Mouse (Mus musculus) kidney, postnatal 0 days (tissue): ENCODE measurements around the gene Mlip. TPM values are rescaled to one million over a fixed set of nuclear protein-coding genes. Genes with fewer than 3 reads are reported as not detected.

Experiments used
- ATAC-seq: fragments of 200-750 bp; cut with Nextera tagmentation; replicated peaks from 2 replicates; pipeline ENCODE4 v1.8.0; 2017; ENCODE audit warnings: low read depth, moderate number of reproducible peaks, moderate TSS enrichment, moderate library complexity; ENCODE audit not compliant: low FRiP score
- DNase-seq: peaks from one replicate; pipeline ENCODE4 v3.0.0-alpha.2; 2016; ENCODE audit warnings: low spot score
- H3K27ac ChIP-seq: fragments of 300-500 bp; sonication (generic); 2 replicates; pipeline ENCODE4 v1.5.1; 2014; ENCODE audit warnings: mild to moderate bottlenecking
- H3K27me3 ChIP-seq: fragments of 300-500 bp; sonication (generic); 2 replicates; pipeline ENCODE4 v1.6.1; 2014; ENCODE audit warnings: low read length, mixed read lengths; ENCODE audit not compliant: insufficient read depth
- H3K36me3 ChIP-seq: fragments of 300-500 bp; sonication (generic); 2 replicates; pipeline ENCODE4 v1.6.1; 2014; ENCODE audit warnings: low read length, mixed read lengths; ENCODE audit not compliant: insufficient read depth
- H3K4me1 ChIP-seq: fragments of 300-500 bp; sonication (generic); replicated peaks from 2 replicates; pipeline ENCODE4 v1.6.1; 2014; ENCODE audit warnings: antibody characterized with exemption, low read length, mixed read lengths; ENCODE audit not compliant: insufficient read depth
- H3K4me2 ChIP-seq: fragments of 300-500 bp; sonication (generic); 2 replicates; pipeline ENCODE4 v1.6.1; 2014; ENCODE audit warnings: mild to moderate bottlenecking, low read length, moderate library complexity, mixed read lengths
- H3K4me3 ChIP-seq: fragments of 300-500 bp; sonication (generic); replicated peaks from 2 replicates; pipeline ENCODE4 v1.5.1; 2014; ENCODE audit warnings: low read depth, low read length
- H3K9ac ChIP-seq: fragments of 300-500 bp; sonication (generic); 2 replicates; pipeline ENCODE4 v1.6.1; 2014; ENCODE audit warnings: low read depth, low read length
- H3K9me3 ChIP-seq: fragments of 300-500 bp; sonication (generic); replicated peaks from 2 replicates; pipeline ENCODE4 v1.6.1; 2016; ENCODE audit warnings: low read length, inconsistent platforms, mixed read lengths
- CTCF ChIP-seq: IDR thresholded peaks from 2 replicates; pipeline ENCODE4 v1.5.1; 2016; ENCODE audit warnings: antibody characterized with exemption, low read depth, mild to moderate bottlenecking, moderate library complexity
- WGBS: fragments of 180-500 bp; shearing (Covaris S2); extraction: QIAGEN DNeasy Blood & Tissue Kit; methylation state at CpG from one replicate; pipeline ENCODE4 v1.1.7; 2014; 5-methylcytosine and 5-hydroxymethylcytosine counted together
- polyA plus RNA-seq: library from polyadenylated mRNA; unstranded; fragments of >200 nt; fragmentation: Nextera tagmentation; extraction: Ambion mirVana; gene quantifications from 2 replicates; pipeline ENCODE4 v1.2.1, GENCODE M21; 2015

Mlip gene
- 0.12 and 0.23 TPM in 2 replicates for polyA plus RNA-seq

- no peak for TF ChIP-seq CTCF
- Histone ChIP-seq H3K9me3 (no peaks in the 10 kb centered on the region), H3K9ac (no peak within 1 kb of the TSS), H3K27me3 (no peaks in the 10 kb centered on the region), H3K4me2 (no peak within 1 kb of the TSS), H3K4me3 (no peak within 1 kb of the TSS), H3K27ac (no peak within 1 kb of the TSS), H3K36me3 (no peaks in the 10 kb centered on the region), H3K4me1 (no peaks in the 10 kb centered on the region)
- DNase-seq (no peak), ATAC-seq (no peak)
- WGBS = 72% methylated on average over 14 of the region's 14 CpGs
Measured at GRCm38 (mm10) chr9:77352432-77353175, at the start of gene Mlip. Gene Mlip, minus strand, starts transcription at chr9:77352969.

GRCm38 (mm10) chr9:77399801-77400200 lies 47.0 kb upstream of the Mlip start:
- Histone ChIP-seq H3K4me2 (no peak overlapping the region), H3K4me1 (no peaks in the 10 kb centered on the region), H3K9ac (no peak overlapping the region), H3K9me3 (no peaks in the 10 kb centered on the region), H3K27ac (no peak overlapping the region), H3K27me3 (no peaks in the 10 kb centered on the region), H3K4me3 (no peak overlapping the region), H3K36me3 (no peaks in the 10 kb centered on the region)
- ATAC-seq (no peak), DNase-seq (no peak)
- TF ChIP-seq CTCF = no peak
- 86% methylated on average over 5 of the region's 5 CpGs for WGBS

GRCm38 (mm10) chr9:77398856-77399631 lies 46.3 kb upstream of the Mlip start:
- no peak overlapping the region for H3K4me3 ChIP-seq
- H3K36me3 ChIP-seq = no peaks in the 10 kb centered on the region
- H3K27ac ChIP-seq = no peak overlapping the region
- H3K4me2 ChIP-seq = no peak overlapping the region
- H3K9ac ChIP-seq = no peak overlapping the region
- 66% methylated on average over 13 of the region's 13 CpGs for WGBS
- H3K27me3 ChIP-seq = no peaks in the 10 kb centered on the region
- no peaks in the 10 kb centered on the region for H3K4me1 ChIP-seq
- H3K9me3 ChIP-seq = no peaks in the 10 kb centered on the region
- no peak for TF ChIP-seq CTCF
- ATAC-seq (no peak), DNase-seq (no peak)

DNA sequence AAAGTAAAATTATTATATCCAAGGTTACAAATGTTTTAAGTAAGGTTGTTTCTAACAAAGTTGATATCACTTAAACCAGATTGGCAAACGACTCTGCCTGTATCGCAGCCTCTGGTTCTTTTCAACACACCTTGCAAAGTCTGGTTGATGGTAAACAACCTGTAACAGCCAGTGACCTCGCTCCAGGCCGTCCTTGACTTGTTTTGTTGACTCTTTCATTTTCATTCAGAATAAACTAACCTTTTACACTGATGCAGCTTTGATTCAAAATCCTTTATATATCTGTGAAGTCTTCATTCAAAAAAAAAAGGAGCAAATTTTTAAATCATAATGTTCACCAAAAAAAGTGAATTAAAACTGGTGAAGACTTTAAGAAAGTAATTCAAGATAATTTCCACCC lies 44.3 kb upstream of the Mlip start:
- no peak overlapping the region for H3K4me2 ChIP-seq
- no peak overlapping the region for H3K27ac ChIP-seq
- DNase-seq (no peak), ATAC-seq (no peak)
- no peak overlapping the region for H3K9ac ChIP-seq
- TF ChIP-seq CTCF = no peak
- no peak overlapping the region for H3K4me3 ChIP-seq
- 63% methylated on average over 4 of the region's 4 CpGs for WGBS
- H3K9me3 ChIP-seq = no peaks in the 10 kb centered on the region
- no peaks in the 10 kb centered on the region for H3K27me3 ChIP-seq
- H3K36me3 ChIP-seq = no peaks in the 10 kb centered on the region
- no peaks in the 10 kb centered on the region for H3K4me1 ChIP-seq

DNA sequence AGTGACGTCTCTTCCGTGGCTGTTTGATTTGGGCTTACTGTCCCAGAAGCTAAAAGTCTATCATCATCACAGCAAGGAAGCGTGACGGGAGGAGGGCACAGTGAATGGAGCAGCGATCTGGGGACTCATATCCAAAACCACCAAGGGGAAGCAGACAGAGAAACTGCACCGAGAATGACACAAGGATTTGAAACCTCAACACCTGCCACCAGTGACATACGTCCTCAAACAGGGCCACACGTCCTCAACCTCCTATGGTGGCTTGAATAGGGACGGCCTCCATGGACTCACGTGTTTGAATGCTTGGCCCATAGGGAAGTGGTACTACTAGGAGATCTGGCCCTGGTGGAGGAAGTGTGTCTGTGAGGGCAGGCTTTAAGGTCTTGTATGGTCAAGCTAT lies 38.5 kb upstream of the Mlip start:
- TF ChIP-seq CTCF = no peak
- Histone ChIP-seq H3K36me3 (no peaks in the 10 kb centered on the region), H3K4me1 (no peaks in the 10 kb centered on the region), H3K4me2 (no peak overlapping the region), H3K27me3 (no peaks in the 10 kb centered on the region), H3K9ac (no peak overlapping the region), H3K27ac (no peak overlapping the region), H3K4me3 (no peak overlapping the region), H3K9me3 (no peaks in the 10 kb centered on the region)
- WGBS = 93% methylated on average over 10 of the region's 10 CpGs
- DNase-seq = no peak
- ATAC-seq = no peak

- DNase-seq (no peak), ATAC-seq (no peak)
- TF ChIP-seq CTCF = no peak
- Histone ChIP-seq H3K9ac (no peak overlapping the region), H3K27me3 (no peaks in the 10 kb centered on the region), H3K36me3 (no peaks in the 10 kb centered on the region), H3K4me1 (no peaks in the 10 kb centered on the region), H3K9me3 (no peaks in the 10 kb centered on the region), H3K4me2 (no peak overlapping the region), H3K4me3 (no peak overlapping the region), H3K27ac (no peak overlapping the region)
- WGBS = 67% methylated on average over 8 of the region's 8 CpGs
Measured at GRCm38 (mm10) chr9:77388956-77389355, 36.2 kb upstream of the Mlip start.
